Mouse (Mus musculus) heart, embryonic 12.5 days (tissue): ENCODE results near the gene Xpo5. TPM values are rescaled to one million over a fixed set of nuclear protein-coding genes. Genes with fewer than 3 reads are reported as not detected.
A peak's percentile ranks its signal among the peaks of the same experiment; 100 is the strongest.

ENCODE experiments used
- ATAC-seq: fragments of 200-750 bp; cut with Nextera tagmentation; 2 replicates; pipeline ENCODE4 v1.8.0; 2017; ENCODE audit warnings: moderate TSS enrichment, moderate library complexity; ENCODE audit not compliant: insufficient number of reproducible peaks, low FRiP score
- H3K27ac ChIP-seq: fragments of 300-500 bp; sonication (generic); 2 replicates; pipeline ENCODE4 v1.5.1; 2016; ENCODE audit warnings: mild to moderate bottlenecking, moderate library complexity; ENCODE audit not compliant: poor library complexity, severe bottlenecking
- H3K27me3 ChIP-seq: fragments of 300-500 bp; sonication (generic); replicated peaks from 2 replicates; pipeline ENCODE4 v1.6.1; 2016; ENCODE audit warnings: mild to moderate bottlenecking, moderate library complexity
- H3K36me3 ChIP-seq: fragments of 300-500 bp; sonication (generic); 2 replicates; pipeline ENCODE4 v1.6.1; 2016; ENCODE audit warnings: mild to moderate bottlenecking, moderate library complexity
- H3K4me1 ChIP-seq: fragments of 300-500 bp; sonication (generic); replicated peaks from 2 replicates; pipeline ENCODE4 v1.6.1; 2016; ENCODE audit warnings: mild to moderate bottlenecking
- H3K4me2 ChIP-seq: fragments of 300-500 bp; sonication (generic); 2 replicates; pipeline ENCODE4 v1.6.1; 2016; ENCODE audit warnings: mild to moderate bottlenecking, moderate library complexity
- H3K4me3 ChIP-seq: fragments of 300-500 bp; sonication (generic); 2 replicates; pipeline ENCODE4 v1.5.1; 2016; ENCODE audit warnings: mild to moderate bottlenecking
- H3K9ac ChIP-seq: fragments of 300-500 bp; sonication (generic); 2 replicates; pipeline ENCODE4 v1.6.1; 2016; ENCODE audit warnings: mild to moderate bottlenecking, moderate library complexity
- H3K9me3 ChIP-seq: fragments of 300-500 bp; sonication (generic); replicated peaks from 2 replicates; pipeline ENCODE4 v1.6.1; 2016; ENCODE audit warnings: mild to moderate bottlenecking, moderate library complexity
- WGBS: fragments of 180-500 bp; shearing (Covaris S2); methylation state at CpG from one replicate; pipeline ENCODE4 v1.1.7; 2016; 5-methylcytosine and 5-hydroxymethylcytosine counted together
- polyA plus RNA-seq: library from polyadenylated mRNA; unstranded; fragments of >200 nt; fragmentation: Nextera tagmentation; extraction: Ambion mirVana; gene quantifications from 2 replicates; pipeline ENCODE4 v1.2.1, GENCODE M21; 2016

The Xpo5 gene
- polyA plus RNA-seq, 1 experiment from 2014 or later = 29.9 TPM

DNA sequence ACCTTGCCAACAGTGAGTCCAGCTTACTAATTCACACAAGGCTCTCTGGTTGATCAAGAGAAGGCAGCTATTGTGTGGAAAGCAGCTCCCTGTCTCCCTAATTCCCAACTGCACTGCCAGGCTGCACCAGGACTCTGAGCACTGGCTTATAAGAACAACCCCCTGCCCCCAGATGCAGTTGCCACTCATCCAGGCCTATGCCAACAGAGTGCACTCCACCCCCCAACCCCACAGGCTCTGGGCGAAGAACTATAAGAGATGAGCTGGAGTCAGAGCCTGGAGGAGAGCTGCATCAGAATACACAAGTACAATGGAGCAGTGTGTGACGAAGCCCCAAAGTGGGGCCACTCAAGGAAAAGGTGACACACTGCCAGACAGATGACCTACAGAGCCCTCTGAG lies 69.5 kb downstream of the Xpo5 start:
- WGBS = 76% methylated on average over 2 of the region's 2 CpGs
- no peak overlapping the region for H3K9ac ChIP-seq
- no peak overlapping the region for H3K4me3 ChIP-seq
- H3K36me3 ChIP-seq = peaks cover 64% of the 10 kb centered on the region
- no peak overlapping the region for H3K27ac ChIP-seq
- no peak for ATAC-seq
- H3K4me1 ChIP-seq = peaks cover 61% of the 10 kb centered on the region
- no peaks in the 10 kb centered on the region for H3K9me3 ChIP-seq
- no peak overlapping the region for H3K4me2 ChIP-seq
- no peaks in the 10 kb centered on the region for H3K27me3 ChIP-seq

DNA sequence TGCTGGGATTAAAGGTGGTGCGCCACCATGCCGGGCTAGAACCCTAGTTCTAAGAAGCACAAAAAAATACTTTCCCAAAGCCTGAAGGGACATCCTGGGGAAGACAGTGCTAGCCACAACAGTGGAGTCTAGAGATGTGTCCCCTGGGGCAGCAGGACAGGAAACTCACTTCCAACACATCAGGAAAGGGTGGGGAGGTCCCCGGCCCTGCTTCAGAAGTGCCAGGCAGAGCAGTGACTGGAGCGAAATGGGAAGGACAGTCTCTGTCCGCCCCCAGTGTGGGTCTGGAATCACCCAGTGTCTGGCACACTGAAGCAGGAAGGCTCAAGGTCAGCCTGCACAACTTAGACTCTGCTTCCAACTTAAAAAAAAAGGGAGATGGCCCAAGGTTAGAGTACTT lies 70.1 kb downstream of the Xpo5 start:
- peaks cover 66% of the 10 kb centered on the region for H3K4me1 ChIP-seq
- no peaks in the 10 kb centered on the region for H3K9me3 ChIP-seq
- H3K9ac ChIP-seq = no peak overlapping the region
- H3K4me2 ChIP-seq = no peak overlapping the region
- H3K36me3 ChIP-seq = peaks cover 63% of the 10 kb centered on the region
- H3K4me3 ChIP-seq = no peak overlapping the region
- ATAC-seq = no peak
- no peaks in the 10 kb centered on the region for H3K27me3 ChIP-seq
- WGBS = 69% methylated on average over 5 of the region's 5 CpGs
- H3K27ac ChIP-seq = no peak overlapping the region; the same call in 1 of the 2 replicates

DNA sequence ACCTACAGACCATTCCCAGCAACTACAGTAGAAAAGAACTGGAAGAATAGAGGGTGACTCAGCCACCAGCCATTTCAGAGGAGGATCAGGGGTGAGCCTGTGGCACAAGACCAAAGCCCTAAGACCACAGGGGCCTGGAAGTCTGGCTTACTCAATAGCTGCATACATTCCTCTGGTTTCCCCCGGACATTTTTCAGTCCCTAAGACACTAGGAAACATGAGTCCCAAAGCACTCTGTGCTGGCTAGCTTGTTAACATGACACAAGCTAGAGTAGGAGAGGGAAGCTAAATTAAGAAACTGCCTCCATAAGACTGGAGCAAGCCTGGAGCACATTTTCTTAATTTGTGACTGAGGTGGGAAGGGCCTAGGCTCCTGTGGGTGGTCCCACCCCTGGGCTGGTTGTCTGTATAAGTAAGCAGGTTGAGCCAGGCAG lies 71.2 kb downstream of the Xpo5 start:
- Histone ChIP-seq H3K27ac (peak overlapping the region; percentile 69), H3K9ac (peak overlapping the region; percentile 29; the same call in 1 of the 2 replicates), H3K9me3 (no peaks in the 10 kb centered on the region), H3K27me3 (no peaks in the 10 kb centered on the region), H3K4me2 (no peak overlapping the region), H3K4me3 (no peak overlapping the region), H3K4me1 (peaks cover 64% of the 10 kb centered on the region), H3K36me3 (peaks cover 71% of the 10 kb centered on the region)
- WGBS = 38% methylated on average over 1 of the region's 1 CpGs
- no peak for ATAC-seq

DNA sequence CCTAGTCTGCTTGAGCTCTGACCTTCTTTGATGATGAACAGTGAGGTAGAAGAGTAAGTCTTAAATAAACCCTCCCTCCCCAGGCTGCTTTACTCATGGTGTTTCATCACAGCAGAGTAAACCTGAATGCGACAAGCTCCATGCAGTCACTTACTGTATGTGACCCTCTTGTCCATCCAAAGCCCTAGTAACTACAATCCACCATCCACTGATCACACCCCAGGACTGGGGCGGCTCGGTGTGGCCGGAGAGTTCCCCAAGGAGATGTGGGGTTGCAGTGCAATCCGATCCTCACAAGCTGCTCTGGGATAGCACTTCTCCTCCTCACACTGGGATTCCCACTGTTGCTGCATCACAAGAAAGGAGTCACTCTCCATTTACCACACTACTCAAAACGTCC lies 71.9 kb downstream of the Xpo5 start:
- WGBS = 79% methylated on average over 6 of the region's 6 CpGs
- no peaks in the 10 kb centered on the region for H3K9me3 ChIP-seq
- peak overlapping the region; percentile 69; the same call in 1 of the 2 replicates for H3K27ac ChIP-seq
- H3K27me3 ChIP-seq = no peaks in the 10 kb centered on the region
- peaks cover 59% of the 10 kb centered on the region for H3K4me1 ChIP-seq
- no peak for ATAC-seq
- no peak overlapping the region for H3K4me3 ChIP-seq
- H3K36me3 ChIP-seq = peaks cover 75% of the 10 kb centered on the region
- peak overlapping the region; percentile 29; the same call in 1 of the 2 replicates for H3K9ac ChIP-seq
- H3K4me2 ChIP-seq = no peak overlapping the region

DNA sequence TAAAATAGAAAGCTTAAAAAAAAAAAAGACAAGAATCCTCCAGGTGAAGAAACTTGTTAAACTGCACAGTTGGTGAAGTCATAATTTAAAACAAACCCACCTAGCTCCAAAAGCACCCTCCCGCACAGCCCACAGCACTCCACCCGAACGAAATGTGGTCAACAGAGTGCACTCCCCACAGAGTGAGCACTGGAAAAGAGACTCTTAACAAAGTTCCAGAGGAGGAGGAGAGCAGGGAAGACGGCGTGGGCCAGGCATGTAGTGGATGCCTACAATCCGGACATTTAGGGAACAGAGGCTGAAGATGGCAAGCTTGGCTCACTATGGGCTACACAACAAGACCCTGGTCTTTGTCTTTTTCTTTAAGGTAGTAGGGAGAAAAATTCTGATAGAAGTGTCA lies 72.5 kb downstream of the Xpo5 start:
- Histone ChIP-seq H3K4me2 (no peak overlapping the region), H3K9ac (no peak overlapping the region), H3K4me3 (no peak overlapping the region), H3K27me3 (no peaks in the 10 kb centered on the region), H3K4me1 (peaks cover 54% of the 10 kb centered on the region), H3K27ac (no peak overlapping the region), H3K9me3 (no peaks in the 10 kb centered on the region), H3K36me3 (peaks cover 75% of the 10 kb centered on the region)
- 87% methylated on average over 6 of the region's 6 CpGs for WGBS
- no peak for ATAC-seq

DNA sequence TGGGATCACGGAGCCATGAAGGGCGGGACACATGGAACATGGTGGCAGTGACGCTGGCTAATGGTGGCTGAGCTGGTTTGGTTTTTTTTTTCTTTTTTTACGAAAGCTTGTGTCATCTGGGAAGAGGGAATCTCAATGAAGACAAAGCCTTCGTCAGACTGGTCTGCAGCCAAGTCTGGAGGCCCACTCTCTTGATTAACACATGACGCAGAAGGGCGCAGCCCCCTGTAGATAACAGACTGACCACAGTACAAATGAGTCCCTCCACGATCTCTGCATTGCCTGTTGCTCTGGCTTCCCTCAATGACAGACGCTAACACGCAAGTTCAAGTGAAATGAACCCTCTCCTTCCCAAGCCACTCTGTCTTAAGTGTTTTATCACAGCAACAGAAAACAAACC lies 72.9 kb downstream of the Xpo5 start:
- Histone ChIP-seq H3K9ac (no peak overlapping the region), H3K4me1 (peaks cover 52% of the 10 kb centered on the region), H3K4me2 (no peak overlapping the region), H3K27me3 (no peaks in the 10 kb centered on the region), H3K4me3 (no peak overlapping the region), H3K36me3 (peaks cover 75% of the 10 kb centered on the region), H3K27ac (no peak overlapping the region), H3K9me3 (no peaks in the 10 kb centered on the region)
- 56% methylated on average over 10 of the region's 10 CpGs for WGBS
- no peak for ATAC-seq

DNA sequence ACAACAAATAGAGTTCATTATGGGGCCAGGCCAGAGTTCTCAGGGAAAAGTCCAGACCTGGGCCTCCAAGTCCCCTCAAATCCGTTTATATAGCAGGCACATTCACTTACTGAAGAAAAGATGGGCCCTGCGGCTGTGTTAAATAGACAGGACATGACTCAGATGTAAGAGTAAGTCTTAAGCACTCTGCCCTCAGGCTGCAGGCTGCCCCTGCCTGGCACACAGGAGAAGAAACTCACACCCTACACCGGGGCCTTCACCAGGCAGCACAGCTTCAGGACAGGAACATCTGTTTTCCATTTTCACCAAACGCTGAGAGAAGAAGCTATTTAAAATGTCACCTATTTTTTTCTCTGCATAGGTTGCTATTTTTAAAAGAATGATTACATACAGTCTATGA lies 75.0 kb downstream of the Xpo5 start:
- no peak overlapping the region; the same call in 1 of the 2 replicates for H3K27ac ChIP-seq
- no peak overlapping the region for H3K4me3 ChIP-seq
- peaks cover 60% of the 10 kb centered on the region for H3K36me3 ChIP-seq
- no peaks in the 10 kb centered on the region for H3K9me3 ChIP-seq
- no peak for ATAC-seq
- peaks cover 56% of the 10 kb centered on the region for H3K4me1 ChIP-seq
- H3K27me3 ChIP-seq = no peaks in the 10 kb centered on the region
- WGBS = 65% methylated on average over 4 of the region's 4 CpGs
- H3K9ac ChIP-seq = no peak overlapping the region
- no peak overlapping the region for H3K4me2 ChIP-seq

DNA sequence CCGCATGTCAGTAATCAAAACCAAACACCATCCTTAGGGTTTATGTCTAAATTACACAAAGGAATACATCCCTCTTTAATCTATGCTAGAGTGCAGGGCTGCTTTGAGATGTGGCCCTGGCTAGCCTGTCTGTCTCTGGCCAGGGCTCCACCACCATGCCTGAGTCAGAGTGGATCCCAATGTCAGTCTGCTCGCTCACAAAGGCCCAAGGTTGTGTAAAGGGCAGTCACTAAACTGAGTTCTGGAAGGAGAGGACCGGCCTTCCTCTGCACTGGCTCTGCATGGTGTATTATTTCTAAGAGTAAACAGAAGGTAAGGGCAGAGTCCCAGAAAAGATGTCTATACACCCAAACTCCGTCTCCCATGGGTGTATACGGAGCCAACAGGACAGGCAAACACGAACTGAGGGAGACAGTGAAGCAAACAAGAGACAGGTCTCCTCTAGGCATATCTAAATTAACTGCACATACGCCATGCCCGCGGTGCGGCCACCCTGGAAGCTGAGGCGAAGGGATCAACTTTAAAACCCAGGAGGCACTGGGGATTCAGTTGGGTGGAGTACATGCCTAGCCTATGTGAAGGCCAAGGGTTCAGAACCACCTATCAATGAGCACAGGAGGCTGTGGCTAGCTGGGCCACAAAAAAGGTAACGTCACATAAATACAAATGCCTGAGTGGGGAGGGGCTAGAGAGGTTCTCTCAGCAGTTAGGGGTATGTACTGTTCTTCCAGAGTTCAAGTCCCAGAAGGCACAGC lies 75.6 kb downstream of the Xpo5 start:
- peaks cover 55% of the 10 kb centered on the region for H3K36me3 ChIP-seq
- peak overlapping the region; percentile 45 for H3K27ac ChIP-seq
- WGBS = 83% methylated on average over 12 of the region's 12 CpGs
- no peak for ATAC-seq
- no peak overlapping the region for H3K4me3 ChIP-seq
- no peaks in the 10 kb centered on the region for H3K27me3 ChIP-seq
- H3K9ac ChIP-seq = 0 out of 2 replicates have a peak overlapping the region, but pooled peaks have one; percentile 2
- peaks cover 50% of the 10 kb centered on the region for H3K4me1 ChIP-seq
- H3K4me2 ChIP-seq = no peak overlapping the region
- no peaks in the 10 kb centered on the region for H3K9me3 ChIP-seq

DNA sequence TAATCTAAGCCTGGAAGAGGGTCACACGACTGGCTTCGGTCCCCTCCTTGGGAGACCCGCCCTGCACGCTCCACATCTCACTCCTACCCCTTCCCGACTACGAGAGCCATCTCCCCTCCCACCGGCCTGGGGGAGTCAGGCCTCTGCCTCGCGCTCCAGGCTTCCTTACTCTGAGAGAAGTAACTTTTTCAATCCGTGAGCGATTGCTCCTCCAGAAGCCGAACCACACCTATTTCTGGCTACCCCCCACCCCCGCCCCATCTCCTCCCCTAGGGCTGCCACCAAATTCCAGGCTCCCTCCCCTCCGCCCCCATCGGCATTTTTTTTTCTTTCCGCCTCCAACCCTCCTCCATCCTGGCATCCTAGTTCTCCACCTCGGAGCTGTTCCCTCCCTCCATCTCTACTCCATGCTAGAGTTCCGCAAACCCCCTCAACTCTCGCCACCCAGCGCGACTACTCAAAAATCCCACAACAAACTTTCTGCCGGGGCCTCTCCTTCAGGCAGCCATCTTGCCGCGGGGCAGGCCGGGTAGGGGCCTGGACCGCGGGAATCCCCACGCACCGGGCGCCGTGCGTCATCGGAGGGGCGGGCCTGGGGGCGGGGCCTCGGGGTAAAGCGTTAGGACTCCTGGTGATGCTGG lies 80.0 kb downstream of the Xpo5 start, which contains the start of gene Tjap1:
Gene Tjap1, minus strand, starts transcription at position 544 of the 641 bp plus-strand sequence.
- H3K27me3 ChIP-seq = no peaks in the 10 kb centered on the region; the same call in 1 of the 2 replicates
- peaks cover 27% of the 10 kb centered on the region for H3K4me1 ChIP-seq
- ATAC-seq = peak; percentile 97
- H3K36me3 ChIP-seq = peaks cover 31% of the 10 kb centered on the region
- H3K9ac ChIP-seq = peak within 1 kb of the TSS; percentile 88
- peak within 1 kb of the TSS; percentile 94 for H3K27ac ChIP-seq
- peak within 1 kb of the TSS; percentile 83 for H3K4me3 ChIP-seq
- under 1% methylated on average over 37 of the region's 37 CpGs for WGBS
- peak within 1 kb of the TSS; percentile 91 for H3K4me2 ChIP-seq
- no peaks in the 10 kb centered on the region for H3K9me3 ChIP-seq

DNA sequence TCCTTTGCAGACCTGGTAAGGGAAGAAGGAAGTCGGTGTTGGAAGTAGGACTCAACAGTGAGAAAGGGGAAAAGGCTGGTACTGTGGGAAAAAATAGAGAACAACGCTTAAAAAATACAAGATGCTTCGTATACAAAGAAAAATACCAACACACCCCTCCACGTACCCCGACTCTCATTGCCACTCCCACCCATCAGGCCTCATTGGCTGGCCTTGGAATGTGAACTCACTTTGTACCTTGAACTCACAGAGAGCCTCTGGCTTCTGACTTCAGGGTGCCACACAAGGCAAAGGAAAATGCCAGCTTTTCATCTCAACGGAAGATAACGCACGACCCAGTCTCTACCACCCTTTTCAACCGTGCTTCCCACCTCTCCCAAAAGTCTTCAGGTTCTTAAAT lies 80.6 kb downstream of the Xpo5 start:
- Histone ChIP-seq H3K4me2 (peak overlapping the region; percentile 91), H3K36me3 (peaks cover 27% of the 10 kb centered on the region), H3K4me3 (peak overlapping the region; percentile 83), H3K9me3 (no peaks in the 10 kb centered on the region), H3K27me3 (no peaks in the 10 kb centered on the region; the same call in 1 of the 2 replicates), H3K4me1 (peaks cover 29% of the 10 kb centered on the region), H3K27ac (no peak overlapping the region), H3K9ac (no peak overlapping the region)
- WGBS = 19% methylated on average over 9 of the region's 9 CpGs
- ATAC-seq = 0 out of 2 replicates have a peak, but pooled peaks have one; percentile 4

DNA sequence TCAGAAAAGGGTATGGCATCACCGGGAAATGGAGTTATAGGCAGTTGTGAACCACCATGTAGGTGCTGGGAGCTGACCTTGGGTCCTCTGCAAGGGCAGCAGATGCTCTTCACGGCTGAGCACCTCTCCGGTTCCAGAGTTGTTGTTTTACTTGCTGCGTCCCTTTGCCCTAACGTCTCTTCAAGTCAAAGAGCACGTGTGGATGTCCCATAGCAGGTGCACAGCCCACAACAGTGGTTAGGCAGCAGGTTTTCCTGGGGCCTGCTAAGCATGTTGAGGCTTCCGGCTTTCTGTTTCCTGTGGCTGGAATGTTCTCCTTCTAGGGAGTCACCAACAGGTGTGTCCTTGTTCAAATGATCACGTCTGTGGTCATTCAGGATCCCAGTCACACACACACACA lies 81.3 kb downstream of the Xpo5 start:
- peaks cover 20% of the 10 kb centered on the region for H3K36me3 ChIP-seq
- 82% methylated on average over 8 of the region's 8 CpGs for WGBS

More for the DNA sequence above, 81.3 kb downstream of the Xpo5 start:
- Histone ChIP-seq H3K9ac (no peak overlapping the region), H3K27ac (no peak overlapping the region), H3K4me2 (no peak overlapping the region), H3K4me1 (peaks cover 26% of the 10 kb centered on the region), H3K4me3 (no peak overlapping the region), H3K27me3 (no peaks in the 10 kb centered on the region; the same call in 1 of the 2 replicates), H3K9me3 (no peaks in the 10 kb centered on the region)
- no peak for ATAC-seq
